Mouse (Mus musculus): Measurements from ENCODE around the gene Boll.

- TF ChIP-seq POLR2A (IDR thresholded peaks at IDR 0.05; ENCODE audit: borderline replicate concordance, insufficient read depth, low read length) (no peak), CTCF (IDR thresholded peaks at IDR 0.05; ENCODE audit: borderline replicate concordance, insufficient read depth, low read depth, low read length) (no peak)
These were observed 148.0 kb downstream of the Boll start for GRCm38 (mm10) chr1:55215185-55215813.

Data from cerebellum, adult 2 months (tissue).